Mouse (Mus musculus) liver, embryonic 16.5 days (tissue): ENCODE data around the gene Fev. TPM values are rescaled to one million over a fixed set of nuclear protein-coding genes. Genes with fewer than 3 reads are reported as not detected.
A peak's percentile ranks its signal among the peaks of the same experiment; 100 is the strongest.

ENCODE experiments used
- ATAC-seq: fragments of 200-750 bp; cut with Nextera tagmentation; 2 replicates; pipeline ENCODE4 v1.8.0; 2017; ENCODE audit warnings: low read depth, mild to moderate bottlenecking, moderate number of reproducible peaks, moderate library complexity
- H3K27ac ChIP-seq: fragments of 300-500 bp; sonication (generic); 2 replicates; pipeline ENCODE4 v1.5.1; 2014; ENCODE audit warnings: mild to moderate bottlenecking, low read length
- H3K27me3 ChIP-seq: fragments of 300-500 bp; sonication (generic); 2 replicates; pipeline ENCODE4 v1.6.1; 2014; ENCODE audit warnings: low read depth, low read length, mixed read lengths; ENCODE audit not compliant: control insufficient read depth, insufficient read depth
- H3K36me3 ChIP-seq: fragments of 300-500 bp; sonication (generic); 2 replicates; pipeline ENCODE4 v1.6.1; 2014; ENCODE audit warnings: mild to moderate bottlenecking; ENCODE audit not compliant: control insufficient read depth, insufficient read depth
- H3K4me1 ChIP-seq: fragments of 300-500 bp; sonication (generic); 2 replicates; pipeline ENCODE4 v1.6.1; 2014; ENCODE audit warnings: low read depth, low read length, mixed read lengths; ENCODE audit not compliant: control insufficient read depth
- H3K4me2 ChIP-seq: fragments of 300-500 bp; sonication (generic); 2 replicates; pipeline ENCODE4 v1.6.1; 2014; ENCODE audit warnings: low read depth, low read length, mixed read lengths
- H3K4me3 ChIP-seq: fragments of 300-500 bp; sonication (generic); 2 replicates; pipeline ENCODE4 v1.5.1; 2014; ENCODE audit warnings: low read depth, mild to moderate bottlenecking, low read length
- H3K9ac ChIP-seq: fragments of 300-500 bp; sonication (generic); 2 replicates; pipeline ENCODE4 v1.6.1; 2014; ENCODE audit warnings: low read depth, low read length
- H3K9me3 ChIP-seq: fragments of 300-500 bp; sonication (generic); replicated peaks from 2 replicates; pipeline ENCODE4 v1.6.1; 2016; ENCODE audit warnings: low read length; ENCODE audit not compliant: control insufficient read depth
- WGBS: fragments of 180-500 bp; shearing (Covaris S2); extraction: QIAGEN DNeasy Blood & Tissue Kit; methylation state at CpG from one replicate; pipeline ENCODE4 v1.1.7; 2014; ENCODE audit not compliant: insufficient replicate concordance; 5-methylcytosine and 5-hydroxymethylcytosine counted together
- polyA plus RNA-seq: library from polyadenylated mRNA; unstranded; fragments of >200 nt; fragmentation: Nextera tagmentation; extraction: Ambion mirVana; gene quantifications from 2 replicates; pipeline ENCODE4 v1.2.1, GENCODE M21; 2015

Gene Fev
- polyA plus RNA-seq, 1 experiment from 2014 or later = not detected

DNA sequence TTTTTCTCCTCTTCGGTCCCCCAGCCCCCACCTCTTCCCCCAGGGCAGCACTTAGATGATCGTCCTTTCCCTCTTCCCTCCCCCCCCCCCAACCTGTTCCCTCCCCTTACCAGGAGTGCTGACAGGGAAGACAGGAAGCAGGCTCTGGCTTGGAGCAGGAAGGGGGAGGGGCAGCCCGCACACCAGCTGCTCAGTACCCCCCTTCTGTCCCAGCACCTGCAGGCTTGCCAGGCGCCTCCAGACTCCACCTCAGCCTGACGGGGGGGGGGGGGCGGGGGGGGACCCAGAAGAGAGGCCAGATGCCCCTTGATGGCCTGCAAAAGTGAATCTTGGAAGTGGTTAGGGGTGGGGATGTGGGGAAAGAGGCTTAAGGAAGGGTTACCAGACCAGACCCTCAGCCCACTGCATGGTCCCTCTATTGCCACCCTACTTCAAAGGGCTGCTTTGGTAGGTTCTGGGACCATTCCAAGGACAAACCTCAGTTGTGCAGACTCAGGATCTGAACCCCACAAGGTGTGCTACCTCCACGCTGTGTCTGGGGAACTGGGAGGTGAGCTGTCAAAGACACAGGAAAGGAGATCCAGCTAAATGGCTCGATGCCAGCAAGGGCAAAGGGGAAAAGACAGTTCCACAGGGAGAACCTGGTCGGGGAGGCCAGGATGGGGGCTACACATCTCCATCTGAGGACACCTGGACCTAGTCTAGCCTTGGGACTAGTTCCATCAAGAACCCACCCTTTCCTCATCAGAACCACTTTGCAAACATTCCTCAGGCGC lies 13.6 kb upstream of the Fev start:
- no peak overlapping the region for H3K4me3 ChIP-seq
- WGBS = 8% methylated on average over 8 of the region's 10 CpGs
- peaks cover 54% of the 10 kb centered on the region for H3K27me3 ChIP-seq
- H3K9me3 ChIP-seq = no peaks in the 10 kb centered on the region
- no peak overlapping the region for H3K4me2 ChIP-seq
- no peak overlapping the region for H3K27ac ChIP-seq
- no peak for ATAC-seq
- no peak overlapping the region for H3K9ac ChIP-seq
- no peaks in the 10 kb centered on the region for H3K36me3 ChIP-seq
- no peaks in the 10 kb centered on the region; the same call in 1 of the 2 replicates for H3K4me1 ChIP-seq

DNA sequence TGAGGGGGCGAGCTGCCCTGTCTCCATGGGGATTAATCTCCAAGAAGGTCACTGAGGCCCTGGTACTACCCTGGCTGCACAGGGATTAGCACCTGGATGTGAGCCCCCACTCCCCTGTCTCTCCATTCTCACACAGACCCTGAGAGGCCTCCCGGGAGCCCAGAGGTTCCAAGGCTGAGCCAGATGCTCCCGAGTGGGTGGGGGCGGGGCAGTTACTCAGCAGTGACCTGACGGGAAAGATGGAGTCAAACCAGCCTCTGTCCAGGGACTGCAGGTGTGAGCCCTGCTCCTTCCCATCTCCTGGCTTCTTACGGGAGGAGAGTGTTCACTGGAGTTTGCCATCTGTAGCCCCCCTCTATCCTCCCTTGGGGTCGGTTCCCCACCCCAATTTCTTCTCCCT lies 12.8 kb upstream of the Fev start:
- no peak overlapping the region for H3K9ac ChIP-seq
- H3K27me3 ChIP-seq = peaks cover 61% of the 10 kb centered on the region
- no peak for ATAC-seq
- H3K4me1 ChIP-seq = no peaks in the 10 kb centered on the region; the same call in 1 of the 2 replicates
- no peak overlapping the region for H3K4me2 ChIP-seq
- H3K36me3 ChIP-seq = no peaks in the 10 kb centered on the region
- no peak overlapping the region for H3K4me3 ChIP-seq
- WGBS = 10% methylated on average over 7 of the region's 7 CpGs
- no peak overlapping the region for H3K27ac ChIP-seq
- H3K9me3 ChIP-seq = no peaks in the 10 kb centered on the region

DNA sequence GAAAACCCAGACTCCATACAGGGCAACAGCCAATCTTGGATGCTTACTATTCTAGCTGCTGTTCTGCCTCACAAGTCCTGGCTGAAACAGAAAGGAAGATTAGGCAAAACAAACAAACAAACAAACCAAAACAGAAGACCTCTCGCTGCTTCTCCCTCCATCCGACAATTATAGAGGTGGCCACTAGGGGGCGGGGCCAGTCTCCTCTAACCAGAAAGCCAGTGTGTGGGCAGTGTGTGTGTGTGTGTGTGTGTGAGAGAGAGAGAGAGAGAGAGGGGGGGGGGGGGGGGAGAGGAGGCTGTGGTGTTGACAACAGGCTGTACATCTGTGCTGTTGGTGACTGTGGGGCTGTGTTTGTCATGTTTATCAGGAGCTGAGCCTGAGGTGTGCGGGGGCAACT lies 9.7 kb upstream of the Fev start:
- Histone ChIP-seq H3K4me1 (no peaks in the 10 kb centered on the region), H3K9ac (no peak overlapping the region), H3K4me2 (no peak overlapping the region), H3K27ac (no peak overlapping the region), H3K27me3 (peaks cover 71% of the 10 kb centered on the region), H3K9me3 (no peaks in the 10 kb centered on the region), H3K4me3 (no peak overlapping the region), H3K36me3 (no peaks in the 10 kb centered on the region)
- WGBS = 14% methylated on average over 4 of the region's 4 CpGs
- no peak for ATAC-seq

DNA sequence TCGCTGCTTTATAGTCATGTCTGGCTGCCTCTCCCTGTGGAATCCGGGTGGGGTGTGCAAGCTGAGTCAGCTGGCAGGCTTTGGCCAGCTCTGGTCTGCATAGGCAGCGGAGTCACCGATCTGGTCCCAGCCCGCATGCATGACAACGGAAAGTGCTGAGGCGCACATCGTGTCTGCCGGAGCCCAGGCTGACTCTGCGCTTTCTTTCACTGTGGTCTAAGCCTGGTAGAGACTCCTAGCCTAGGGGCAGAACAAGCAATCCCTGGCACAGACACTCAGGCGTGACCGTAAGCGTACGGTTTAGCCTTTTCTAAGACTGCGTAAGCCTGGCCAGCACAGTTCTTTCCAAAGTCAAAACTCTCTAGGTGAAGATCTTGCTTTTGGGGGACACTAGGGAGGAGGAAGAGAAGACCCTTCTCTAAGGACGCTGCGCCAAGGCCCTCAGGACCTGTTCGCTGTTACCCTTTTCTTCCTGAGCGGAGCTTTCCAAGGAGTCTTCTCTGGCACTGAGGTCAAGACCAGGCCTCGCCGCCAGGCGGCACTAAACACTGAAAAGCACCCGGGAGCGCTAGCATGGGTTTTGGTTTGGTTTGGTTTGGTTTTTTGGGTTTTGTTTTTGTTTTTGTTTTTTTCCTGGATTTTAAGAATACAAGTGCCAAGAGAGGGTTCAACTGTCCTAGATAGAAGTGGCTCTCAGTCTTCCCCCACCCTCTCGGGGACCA lies 8.1 kb upstream of the Fev start, which contains the start of gene Cryba2:
Gene Cryba2 (minus strand): TSS at position 10 of the 722 bp plus-strand sequence.
- no peak for ATAC-seq
- Histone ChIP-seq H3K4me1 (no peaks in the 10 kb centered on the region), H3K9me3 (no peaks in the 10 kb centered on the region), H3K27me3 (peaks cover 66% of the 10 kb centered on the region), H3K4me3 (no peak within 1 kb of the TSS), H3K9ac (no peak within 1 kb of the TSS), H3K27ac (no peak within 1 kb of the TSS), H3K4me2 (no peak within 1 kb of the TSS), H3K36me3 (no peaks in the 10 kb centered on the region)
- WGBS = 6% methylated on average over 25 of the region's 25 CpGs

DNA sequence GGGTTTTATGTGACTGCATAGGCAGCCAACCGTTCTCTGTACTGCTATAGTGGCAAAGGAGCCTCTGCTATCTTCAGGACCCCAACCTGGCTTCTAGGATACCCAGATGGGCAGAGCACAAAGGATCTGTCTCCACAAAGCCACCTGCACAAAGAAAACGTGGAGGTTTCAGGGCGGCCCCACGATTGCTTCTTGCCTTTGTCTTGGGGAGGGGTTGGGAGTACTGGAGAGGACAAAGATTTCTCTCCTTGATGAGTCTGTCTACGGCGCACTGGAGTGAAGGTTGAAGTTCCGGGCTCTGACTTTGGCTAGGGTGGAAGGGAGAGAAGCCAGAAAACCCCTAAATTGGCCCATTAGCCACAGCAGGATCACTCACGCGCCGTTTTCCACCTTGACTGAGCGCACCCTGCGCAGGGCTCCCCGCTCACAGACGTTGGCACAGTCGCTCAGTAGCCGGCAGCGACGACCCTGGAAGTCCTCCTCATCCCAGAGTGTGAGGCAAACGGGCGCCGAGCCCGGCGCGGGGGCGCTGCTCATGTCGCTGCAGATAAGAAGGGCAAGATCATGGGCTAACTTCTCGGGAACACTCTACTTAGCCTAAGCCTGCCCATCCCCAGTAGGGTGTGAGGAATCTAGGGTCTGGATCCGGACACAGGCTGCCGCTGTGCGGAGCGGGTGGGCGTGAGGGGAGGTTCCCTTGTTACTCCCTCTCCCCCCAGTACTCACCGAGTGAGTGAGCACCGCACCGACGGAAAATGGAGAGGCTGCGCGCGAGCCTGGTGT lies 7.3 kb upstream of the Fev start:
- no peak overlapping the region for H3K9ac ChIP-seq
- H3K4me1 ChIP-seq = no peaks in the 10 kb centered on the region
- H3K4me2 ChIP-seq = no peak overlapping the region
- no peaks in the 10 kb centered on the region for H3K9me3 ChIP-seq
- H3K27me3 ChIP-seq = peaks cover 63% of the 10 kb centered on the region
- no peak for ATAC-seq
- no peak overlapping the region for H3K27ac ChIP-seq
- WGBS = 2% methylated on average over 39 of the region's 39 CpGs
- H3K4me3 ChIP-seq = no peak overlapping the region
- no peaks in the 10 kb centered on the region for H3K36me3 ChIP-seq

DNA sequence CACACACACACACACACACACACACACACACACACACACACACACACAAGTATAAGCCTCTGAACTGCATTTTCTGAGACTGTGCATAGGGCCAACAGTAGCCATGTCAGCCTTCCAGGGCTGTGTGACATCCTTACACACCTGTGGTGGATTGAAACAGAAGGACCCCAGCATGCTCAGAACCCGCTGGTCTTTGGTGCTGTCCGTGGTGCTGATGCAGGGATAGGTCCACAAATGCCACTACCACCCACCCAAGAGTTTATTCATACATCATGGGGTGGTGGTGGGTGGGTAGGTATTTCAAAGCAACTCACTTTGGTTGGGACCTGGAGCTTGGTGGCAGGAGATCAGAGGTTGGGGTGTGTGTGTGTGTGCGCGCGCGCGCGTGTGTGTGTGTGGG lies 6.3 kb upstream of the Fev start:
- Histone ChIP-seq H3K4me3 (no peak overlapping the region), H3K9ac (no peak overlapping the region), H3K27me3 (peaks cover 67% of the 10 kb centered on the region), H3K4me1 (no peaks in the 10 kb centered on the region), H3K9me3 (no peaks in the 10 kb centered on the region), H3K36me3 (no peaks in the 10 kb centered on the region), H3K27ac (no peak overlapping the region), H3K4me2 (no peak overlapping the region)
- 0% methylated on average over 8 of the region's 8 CpGs for WGBS
- no peak for ATAC-seq

DNA sequence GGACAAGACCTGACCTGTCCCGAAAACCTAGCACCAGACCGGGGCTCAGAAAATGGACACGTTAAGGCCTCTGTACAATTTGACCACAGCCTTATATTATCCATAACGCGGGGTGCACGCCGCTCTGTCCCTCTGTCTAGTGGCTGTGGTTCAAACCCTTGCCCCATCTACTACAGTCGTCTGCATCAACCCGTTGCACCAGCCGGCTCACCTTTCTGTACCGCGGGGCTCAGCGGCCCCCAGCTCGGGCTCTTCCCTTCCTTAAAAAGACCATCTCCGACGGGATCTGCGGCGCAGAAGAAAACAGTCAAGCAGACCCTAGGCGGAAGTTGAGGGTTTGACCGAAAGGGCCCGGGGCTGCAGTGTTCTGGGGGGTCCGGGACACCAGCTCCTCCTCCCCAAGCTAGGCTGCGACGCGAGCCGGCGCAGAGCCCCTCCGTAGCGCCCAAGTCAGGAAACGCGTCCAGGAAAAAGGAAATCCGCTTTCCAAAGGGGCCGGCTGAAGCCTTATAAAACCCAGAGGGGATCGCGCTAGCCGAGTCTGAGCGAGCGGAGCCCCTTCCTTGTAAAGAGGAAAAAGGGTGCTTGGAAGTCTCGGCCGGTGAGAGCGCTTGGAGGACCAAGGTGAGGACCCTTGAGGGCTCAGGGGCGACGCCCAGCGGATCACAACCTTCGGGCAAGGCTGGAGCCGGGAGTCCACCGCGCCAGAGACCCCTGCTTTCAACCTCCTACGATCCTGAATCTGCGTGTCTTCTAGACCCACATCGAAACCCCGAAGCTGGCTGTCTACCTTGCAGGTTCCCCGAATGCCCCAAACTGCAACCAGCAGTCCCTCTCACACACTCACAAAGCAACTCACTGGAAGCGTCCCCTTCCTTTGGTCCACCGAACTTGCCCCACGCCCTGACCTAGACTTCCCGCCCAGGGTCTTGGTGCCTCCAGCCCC lies 750 bp downstream of the Fev start:
- Histone ChIP-seq H3K4me1 (no peaks in the 10 kb centered on the region), H3K27ac (no peak overlapping the region), H3K9ac (no peak overlapping the region), H3K36me3 (no peaks in the 10 kb centered on the region), H3K4me2 (peak overlapping the region; percentile 27; the same call in 1 of the 2 replicates), H3K27me3 (peaks cover 72% of the 10 kb centered on the region), H3K4me3 (peak overlapping the region; percentile 5; the same call in 1 of the 2 replicates), H3K9me3 (no peaks in the 10 kb centered on the region)
- ATAC-seq = no peak
- WGBS = under 1% methylated on average over 57 of the region's 57 CpGs

DNA sequence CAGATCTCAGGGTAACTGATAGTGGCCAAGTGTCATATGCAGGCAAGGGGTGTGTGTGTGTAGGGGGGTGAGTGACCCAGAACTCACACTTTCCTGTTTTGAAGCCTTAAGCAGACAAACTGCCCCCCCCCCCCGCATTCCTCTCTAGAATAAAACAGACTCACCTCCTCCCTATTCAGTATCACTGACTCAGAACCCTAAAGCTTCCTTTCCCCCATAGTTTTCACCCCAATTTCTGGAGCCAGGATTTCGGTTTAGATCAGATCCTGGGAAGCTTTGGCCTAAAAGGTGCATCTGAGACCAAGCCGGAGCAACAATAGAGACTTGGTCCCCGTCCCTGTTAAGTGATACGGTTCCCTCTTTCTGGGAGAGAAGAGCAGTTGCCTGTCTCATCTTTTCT lies 1.8 kb downstream of the Fev start:
- Histone ChIP-seq H3K27me3 (peaks cover 78% of the 10 kb centered on the region), H3K9me3 (no peaks in the 10 kb centered on the region), H3K27ac (no peak overlapping the region), H3K9ac (no peak overlapping the region), H3K4me1 (no peaks in the 10 kb centered on the region), H3K36me3 (no peaks in the 10 kb centered on the region), H3K4me2 (no peak overlapping the region), H3K4me3 (no peak overlapping the region)
- WGBS = 13% methylated on average over 5 of the region's 5 CpGs
- ATAC-seq = no peak
